Mouse (Mus musculus): Measurements from ENCODE around the gene Cntn3. TPM values are rescaled to one million over a fixed set of nuclear protein-coding genes. Genes with fewer than 3 reads are reported as not detected.

Cntn3 gene
- polyA plus RNA-seq, 1 experiment = not detected

- TF ChIP-seq POLR2A (IDR thresholded peaks at IDR 0.05; ENCODE audit: insufficient read depth, low read depth, low read length) (peak; percentile 17; the same call in 1 of the 2 replicates), CTCF (IDR thresholded peaks at IDR 0.05; ENCODE audit: insufficient read depth, low read depth, low read length) (no peak; the same call in 1 of the 2 replicates)
- Histone ChIP-seq H3K4me3 (ENCODE audit: insufficient read depth, low read depth, low read length) (peak overlapping the region; percentile 63), H3K4me1 (ENCODE audit: control insufficient read depth, insufficient read depth, low read length) (no peaks in the 10 kb centered on the region), H3K27ac (ENCODE audit: insufficient read depth, low read depth, low read length) (no peak overlapping the region)
- 1% methylated on average over 54 of the region's 63 CpGs for WGBS
These were observed 8.7 kb downstream of the Cntn3 start for GRCm38 (mm10) chr6:102564011-102564731.

- no peak for TF ChIP-seq CTCF (IDR thresholded peaks at IDR 0.05; ENCODE audit: insufficient read depth, low read depth, low read length)
- TF ChIP-seq POLR2A (IDR thresholded peaks at IDR 0.05; ENCODE audit: insufficient read depth, low read depth, low read length) = no peak
- Histone ChIP-seq H3K4me1 (ENCODE audit: control insufficient read depth, insufficient read depth, low read length) (no peaks in the 10 kb centered on the region), H3K4me3 (ENCODE audit: insufficient read depth, low read depth, low read length) (peak overlapping the region; percentile 63), H3K27ac (ENCODE audit: insufficient read depth, low read depth, low read length) (no peak overlapping the region)
- 3% methylated on average over 7 of the region's 7 CpGs for WGBS
These were observed 9.5 kb downstream of the Cntn3 start for GRCm38 (mm10) chr6:102563431-102563830.

DNA sequence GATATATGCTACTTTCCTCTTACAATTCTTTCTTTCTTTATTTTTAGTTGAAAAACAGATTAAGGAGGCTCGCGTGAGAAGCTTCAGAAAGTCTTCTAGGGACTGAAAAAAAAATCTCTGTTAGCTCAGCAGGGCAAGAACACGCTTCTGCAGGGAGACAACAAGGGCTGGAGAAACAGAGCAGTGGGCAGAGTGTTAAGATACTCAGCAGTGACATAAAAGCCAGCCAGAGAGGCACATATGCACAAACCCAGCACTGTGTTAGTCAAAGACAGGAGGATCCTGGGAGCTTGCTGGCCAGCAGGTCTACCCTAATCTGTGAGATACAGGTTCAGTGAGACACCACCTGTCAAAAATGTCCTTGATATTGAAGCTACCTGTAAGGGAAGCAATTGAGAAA, 15.4 kb downstream of the Cntn3 start:
- WGBS = 73% methylated on average over 3 of the region's 3 CpGs
- TF ChIP-seq POLR2A (IDR thresholded peaks at IDR 0.05; ENCODE audit: insufficient read depth, low read depth, low read length) (no peak), CTCF (IDR thresholded peaks at IDR 0.05; ENCODE audit: insufficient read depth, low read depth, low read length) (no peak)
- H3K4me1 ChIP-seq (ENCODE audit: control insufficient read depth, insufficient read depth, low read length) = no peaks in the 10 kb centered on the region
- no peak overlapping the region for H3K4me3 ChIP-seq (ENCODE audit: insufficient read depth, low read depth, low read length)
- H3K27ac ChIP-seq (ENCODE audit: insufficient read depth, low read depth, low read length) = no peak overlapping the region

GRCm38 (mm10) chr6:102556497-102556896, 16.4 kb downstream of the Cntn3 start:
- H3K27ac ChIP-seq (ENCODE audit: insufficient read depth, low read depth, low read length) = no peak overlapping the region
- 81% methylated on average over 3 of the region's 3 CpGs for WGBS
- H3K4me1 ChIP-seq (ENCODE audit: control insufficient read depth, insufficient read depth, low read length) = no peaks in the 10 kb centered on the region
- no peak overlapping the region for H3K4me3 ChIP-seq (ENCODE audit: insufficient read depth, low read depth, low read length)
- no peak for TF ChIP-seq CTCF (IDR thresholded peaks at IDR 0.05; ENCODE audit: insufficient read depth, low read depth, low read length)
- no peak for TF ChIP-seq POLR2A (IDR thresholded peaks at IDR 0.05; ENCODE audit: insufficient read depth, low read depth, low read length)

DNA sequence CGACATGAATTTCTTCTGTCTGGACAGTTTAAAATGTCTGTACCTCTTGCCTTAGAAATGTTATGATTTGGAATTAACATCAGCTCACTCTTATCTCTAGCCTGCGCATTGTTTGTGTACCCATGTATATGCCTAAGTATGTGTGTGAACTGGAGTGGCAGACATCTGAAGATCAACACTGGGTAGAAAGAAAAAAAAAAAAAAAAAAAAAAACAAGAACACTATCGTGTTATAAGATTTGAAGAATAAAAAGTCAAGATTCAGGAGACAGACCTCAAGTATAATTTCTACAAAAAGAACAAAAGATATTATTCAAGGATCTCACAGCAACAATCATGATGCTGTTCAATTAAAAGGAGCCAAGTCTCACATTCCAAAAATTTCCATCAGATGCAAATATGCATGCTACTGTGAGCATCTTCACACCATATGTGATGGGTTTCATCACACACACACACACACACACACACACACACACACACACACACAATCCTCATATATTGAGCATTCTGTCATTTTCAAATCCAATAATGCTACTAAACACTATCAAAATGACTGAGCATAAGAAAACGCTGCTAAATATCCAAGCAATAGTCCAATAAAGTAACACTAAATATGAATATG, 17.0 kb downstream of the Cntn3 start:
- 89% methylated on average over 4 of the region's 4 CpGs for WGBS
- Histone ChIP-seq H3K27ac (ENCODE audit: insufficient read depth, low read depth, low read length) (no peak overlapping the region), H3K4me1 (ENCODE audit: control insufficient read depth, insufficient read depth, low read length) (no peaks in the 10 kb centered on the region), H3K4me3 (ENCODE audit: insufficient read depth, low read depth, low read length) (no peak overlapping the region)
- TF ChIP-seq CTCF (IDR thresholded peaks at IDR 0.05; ENCODE audit: insufficient read depth, low read depth, low read length) (no peak), POLR2A (IDR thresholded peaks at IDR 0.05; ENCODE audit: insufficient read depth, low read depth, low read length) (no peak)

- no peak overlapping the region for H3K4me3 ChIP-seq (ENCODE audit: insufficient read depth, low read depth, low read length)
- H3K4me1 ChIP-seq (ENCODE audit: control insufficient read depth, insufficient read depth, low read length) = no peaks in the 10 kb centered on the region
- TF ChIP-seq POLR2A (IDR thresholded peaks at IDR 0.05; ENCODE audit: insufficient read depth, low read depth, low read length) (no peak), CTCF (IDR thresholded peaks at IDR 0.05; ENCODE audit: insufficient read depth, low read depth, low read length) (no peak)
- no peak overlapping the region for H3K27ac ChIP-seq (ENCODE audit: insufficient read depth, low read depth, low read length)
- 75% methylated on average over 3 of the region's 3 CpGs for WGBS
These were observed 17.7 kb downstream of the Cntn3 start for GRCm38 (mm10) chr6:102555067-102555657.

- H3K4me1 ChIP-seq (ENCODE audit: control insufficient read depth, insufficient read depth, low read length) = no peaks in the 10 kb centered on the region
- no peak overlapping the region for H3K27ac ChIP-seq (ENCODE audit: insufficient read depth, low read depth, low read length)
- H3K4me3 ChIP-seq (ENCODE audit: insufficient read depth, low read depth, low read length) = no peak overlapping the region
- TF ChIP-seq POLR2A (IDR thresholded peaks at IDR 0.05; ENCODE audit: insufficient read depth, low read depth, low read length) = no peak
- TF ChIP-seq CTCF (IDR thresholded peaks at IDR 0.05; ENCODE audit: insufficient read depth, low read depth, low read length) = no peak
- 76% methylated on average over 7 of the region's 7 CpGs for WGBS
These were observed 31.1 kb downstream of the Cntn3 start for GRCm38 (mm10) chr6:102541633-102542412.

DNA sequence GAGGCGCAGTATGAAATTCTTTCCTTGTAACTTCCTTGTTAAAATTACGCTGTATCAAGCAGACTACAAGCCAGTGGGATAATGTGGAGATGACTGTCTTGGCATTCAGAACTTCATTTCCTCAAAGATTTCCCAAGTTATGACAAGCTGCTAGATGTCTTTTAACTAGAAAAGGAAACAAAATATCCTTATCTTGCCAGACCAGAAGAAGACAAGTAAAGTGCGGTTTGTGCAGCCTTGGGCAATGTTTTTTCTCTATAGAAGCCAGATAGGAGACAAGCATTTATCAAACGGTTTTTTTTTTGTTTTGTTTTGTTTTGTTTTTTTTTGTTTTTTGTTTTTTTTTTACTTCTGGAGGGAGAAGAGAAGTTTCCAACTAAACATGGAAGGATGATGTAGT, 37.3 kb downstream of the Cntn3 start:
- WGBS = 89% methylated on average over 4 of the region's 4 CpGs

More for the DNA sequence above, 37.3 kb downstream of the Cntn3 start:
- TF ChIP-seq CTCF (IDR thresholded peaks at IDR 0.05; ENCODE audit: insufficient read depth, low read depth, low read length) = no peak
- no peak for TF ChIP-seq POLR2A (IDR thresholded peaks at IDR 0.05; ENCODE audit: insufficient read depth, low read depth, low read length)
- Histone ChIP-seq H3K27ac (ENCODE audit: insufficient read depth, low read depth, low read length) (no peak overlapping the region), H3K4me1 (ENCODE audit: control insufficient read depth, insufficient read depth, low read length) (no peaks in the 10 kb centered on the region), H3K4me3 (ENCODE audit: insufficient read depth, low read depth, low read length) (no peak overlapping the region)

Data from olfactory bulb, adult 2 months (tissue).